Mouse (Mus musculus): ENCODE measurements around the gene Fam198b. TPM values are rescaled to one million over a fixed set of nuclear protein-coding genes. Genes with fewer than 3 reads are reported as not detected.

Fam198b gene
- polyA plus RNA-seq, 1 experiment: 2.1 TPM

DNA sequence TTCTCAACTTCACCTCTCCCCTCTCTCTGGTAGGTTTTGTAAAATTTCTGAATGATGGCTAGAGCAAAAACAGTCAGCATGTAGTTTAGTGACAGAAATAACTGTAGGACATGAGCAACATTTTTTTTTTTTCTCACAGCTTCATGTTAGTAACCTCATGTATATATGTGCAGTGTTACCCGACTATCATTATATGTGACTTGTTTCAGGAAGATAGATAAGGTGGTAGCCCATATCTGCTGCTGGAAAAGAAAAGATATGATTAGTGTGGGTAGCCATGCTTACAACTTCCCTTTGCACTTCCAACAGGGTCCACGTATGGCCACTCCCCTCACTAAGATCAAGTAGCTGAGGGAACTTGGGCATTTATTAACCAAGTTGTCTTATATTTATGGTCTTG is 86.2 kb downstream of the Fam198b start:
- H3K27ac ChIP-seq (ENCODE audit: insufficient read depth, low read length): no peak overlapping the region
- H3K36me3 ChIP-seq (ENCODE audit: control insufficient read depth, insufficient read depth, low read length): no peaks in the 10 kb centered on the region
- 65% methylated on average over 2 of the region's 2 CpGs for WGBS
- no peak for DNase-seq (ENCODE audit: low read depth in 1 of 2, low spot score in 2 of 2)
- no peaks in the 10 kb centered on the region for H3K27me3 ChIP-seq (ENCODE audit: control insufficient read depth, insufficient read depth, low read length)
- TF ChIP-seq CTCF (IDR thresholded peaks at IDR 0.05; ENCODE audit: extremely low read depth, insufficient read depth, insufficient read length, insufficient replicate concordance) (no peak), POLR2A (IDR thresholded peaks at IDR 0.05; ENCODE audit: low read depth, low read length) (no peak)
- H3K4me1 ChIP-seq (ENCODE audit: control insufficient read depth, insufficient read depth, insufficient read length): no peaks in the 10 kb centered on the region
- H3K4me3 ChIP-seq (ENCODE audit: extremely low read depth, insufficient read depth, insufficient read length): no peak overlapping the region

DNA sequence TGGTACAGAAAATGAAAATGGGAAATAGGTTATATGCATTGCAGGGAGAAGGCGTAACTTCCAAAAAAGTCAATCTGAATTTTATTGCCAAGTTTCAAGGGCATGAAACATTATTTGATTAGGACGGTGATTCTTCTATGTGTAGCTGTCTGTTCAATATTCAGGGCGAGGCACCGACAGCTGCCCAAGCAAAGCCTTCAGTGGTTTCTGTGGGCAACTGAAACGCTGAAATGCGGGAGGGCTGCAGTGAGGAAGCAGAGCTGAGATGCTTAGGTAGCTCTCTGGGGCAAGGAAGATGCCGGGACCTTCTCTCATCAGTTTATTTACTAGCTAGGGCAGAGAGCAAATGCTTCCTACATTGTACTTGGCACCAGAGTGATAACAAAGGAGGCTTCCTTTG is 87.2 kb downstream of the Fam198b start:
- Histone ChIP-seq H3K4me3 (ENCODE audit: extremely low read depth, insufficient read depth, insufficient read length) (no peak overlapping the region), H3K27ac (ENCODE audit: insufficient read depth, low read length) (no peak overlapping the region), H3K27me3 (ENCODE audit: control insufficient read depth, insufficient read depth, low read length) (no peaks in the 10 kb centered on the region), H3K36me3 (ENCODE audit: control insufficient read depth, insufficient read depth, low read length) (no peaks in the 10 kb centered on the region), H3K4me1 (ENCODE audit: control insufficient read depth, insufficient read depth, insufficient read length) (no peaks in the 10 kb centered on the region)
- TF ChIP-seq POLR2A (IDR thresholded peaks at IDR 0.05; ENCODE audit: low read depth, low read length): no peak
- TF ChIP-seq CTCF (IDR thresholded peaks at IDR 0.05; ENCODE audit: extremely low read depth, insufficient read depth, insufficient read length, insufficient replicate concordance): no peak
- DNase-seq (ENCODE audit: low read depth in 1 of 2, low spot score in 2 of 2): no peak
- 48% methylated on average over 7 of the region's 7 CpGs for WGBS

DNA sequence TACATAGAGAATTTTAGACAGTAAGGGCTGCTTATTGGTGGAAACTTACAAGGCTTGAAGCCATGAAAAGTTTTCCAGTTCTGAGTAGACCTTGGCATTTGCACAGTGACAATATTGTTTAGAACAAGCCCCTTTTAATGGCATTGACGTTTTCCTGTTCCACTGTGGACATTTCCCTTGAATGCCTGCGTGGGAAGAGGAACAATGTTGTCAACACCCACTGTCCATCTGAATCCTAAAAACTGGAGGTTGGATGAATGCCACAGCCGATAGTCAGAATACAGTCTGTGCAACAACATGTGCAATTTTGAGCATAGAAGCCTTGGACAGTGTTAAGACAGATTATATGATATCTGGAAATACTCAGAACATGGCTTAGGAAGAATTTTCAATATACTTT is 92.5 kb downstream of the Fam198b start:
- Histone ChIP-seq H3K36me3 (ENCODE audit: control insufficient read depth, insufficient read depth, low read length) (no peaks in the 10 kb centered on the region), H3K4me1 (ENCODE audit: control insufficient read depth, insufficient read depth, insufficient read length) (no peaks in the 10 kb centered on the region), H3K27me3 (ENCODE audit: control insufficient read depth, insufficient read depth, low read length) (no peaks in the 10 kb centered on the region), H3K4me3 (ENCODE audit: extremely low read depth, insufficient read depth, insufficient read length) (no peak overlapping the region), H3K27ac (ENCODE audit: insufficient read depth, low read length) (no peak overlapping the region)
- WGBS: 73% methylated on average over 3 of the region's 3 CpGs
- TF ChIP-seq POLR2A (IDR thresholded peaks at IDR 0.05; ENCODE audit: low read depth, low read length): no peak
- no peak for TF ChIP-seq CTCF (IDR thresholded peaks at IDR 0.05; ENCODE audit: extremely low read depth, insufficient read depth, insufficient read length, insufficient replicate concordance)
- no peak for DNase-seq (ENCODE audit: low read depth in 1 of 2, low spot score in 2 of 2)

DNA sequence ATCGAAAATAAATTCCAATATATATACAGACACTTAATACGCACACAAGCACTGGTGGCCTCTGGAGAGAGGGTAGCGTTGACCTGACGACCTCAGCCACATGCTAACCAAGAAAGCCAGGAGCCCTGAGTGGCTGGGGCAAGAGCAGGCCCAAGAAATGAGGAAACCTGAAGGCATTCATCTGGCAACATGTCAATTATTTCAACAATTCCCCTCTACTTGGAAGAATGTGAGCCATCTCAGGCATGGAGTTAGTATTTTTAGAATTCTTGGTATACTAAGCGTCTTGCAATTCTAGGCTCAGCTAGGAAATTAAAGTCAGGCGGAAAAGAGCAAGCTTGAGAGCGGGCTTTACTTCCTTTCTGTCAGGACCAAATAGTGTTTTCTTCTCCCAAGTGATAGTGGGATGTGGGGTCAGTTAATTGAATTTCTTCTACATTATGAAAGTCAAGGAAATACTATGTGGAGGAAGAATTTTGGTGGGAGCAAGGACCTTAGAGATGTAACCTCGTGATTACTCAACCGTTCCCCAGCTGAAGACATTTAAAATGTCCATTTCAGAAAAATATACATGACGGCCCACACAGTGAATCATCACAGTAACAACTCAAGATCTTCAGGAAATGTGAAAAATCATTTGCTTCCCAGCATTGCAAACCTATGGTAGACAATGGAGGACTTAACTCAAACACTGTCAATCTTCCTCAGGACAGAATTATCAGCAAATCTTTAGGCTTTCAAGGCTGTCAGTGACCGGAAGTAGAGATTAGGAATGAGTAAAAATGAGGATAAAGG is 93.5 kb downstream of the Fam198b start:
- Histone ChIP-seq H3K27ac (ENCODE audit: insufficient read depth, low read length) (no peak overlapping the region; the same call in 1 of the 2 replicates), H3K4me3 (ENCODE audit: extremely low read depth, insufficient read depth, insufficient read length) (no peak overlapping the region), H3K4me1 (ENCODE audit: control insufficient read depth, insufficient read depth, insufficient read length) (no peaks in the 10 kb centered on the region), H3K36me3 (ENCODE audit: control insufficient read depth, insufficient read depth, low read length) (no peaks in the 10 kb centered on the region), H3K27me3 (ENCODE audit: control insufficient read depth, insufficient read depth, low read length) (no peaks in the 10 kb centered on the region)
- DNase-seq (ENCODE audit: low read depth in 1 of 2, low spot score in 2 of 2): no peak
- WGBS: 58% methylated on average over 11 of the region's 11 CpGs
- TF ChIP-seq POLR2A (IDR thresholded peaks at IDR 0.05; ENCODE audit: low read depth, low read length): no peak
- TF ChIP-seq CTCF (IDR thresholded peaks at IDR 0.05; ENCODE audit: extremely low read depth, insufficient read depth, insufficient read length, insufficient replicate concordance): no peak

DNA sequence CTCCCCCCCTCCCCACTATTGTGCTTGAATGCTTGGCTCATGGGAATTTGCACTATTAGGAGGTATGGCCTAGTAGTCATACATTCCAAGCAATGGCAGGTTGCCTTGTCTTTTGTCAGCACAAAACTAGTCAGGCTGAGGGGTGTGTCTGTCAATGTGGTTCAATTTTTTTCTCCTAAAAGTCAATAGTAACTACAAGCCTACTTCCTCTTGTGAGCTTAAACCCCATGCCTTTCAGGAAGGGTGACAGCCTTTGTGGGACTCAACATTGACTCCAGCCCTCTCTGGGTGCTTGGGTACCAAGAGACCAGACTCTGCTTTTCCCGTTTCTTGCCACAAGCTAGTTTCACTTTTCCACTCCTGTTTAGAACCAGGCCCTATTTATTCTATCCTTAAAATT is 96.4 kb downstream of the Fam198b start:
- no peaks in the 10 kb centered on the region for H3K36me3 ChIP-seq (ENCODE audit: control insufficient read depth, insufficient read depth, low read length)
- no peaks in the 10 kb centered on the region for H3K27me3 ChIP-seq (ENCODE audit: control insufficient read depth, insufficient read depth, low read length)
- no peak overlapping the region for H3K4me3 ChIP-seq (ENCODE audit: extremely low read depth, insufficient read depth, insufficient read length)
- H3K27ac ChIP-seq (ENCODE audit: insufficient read depth, low read length): no peak overlapping the region
- TF ChIP-seq POLR2A (IDR thresholded peaks at IDR 0.05; ENCODE audit: low read depth, low read length) (no peak), CTCF (IDR thresholded peaks at IDR 0.05; ENCODE audit: extremely low read depth, insufficient read depth, insufficient read length, insufficient replicate concordance) (no peak)
- WGBS: 22% methylated on average over 1 of the region's 1 CpGs
- no peak for DNase-seq (ENCODE audit: low read depth in 1 of 2, low spot score in 2 of 2)
- no peaks in the 10 kb centered on the region for H3K4me1 ChIP-seq (ENCODE audit: control insufficient read depth, insufficient read depth, insufficient read length)

DNA sequence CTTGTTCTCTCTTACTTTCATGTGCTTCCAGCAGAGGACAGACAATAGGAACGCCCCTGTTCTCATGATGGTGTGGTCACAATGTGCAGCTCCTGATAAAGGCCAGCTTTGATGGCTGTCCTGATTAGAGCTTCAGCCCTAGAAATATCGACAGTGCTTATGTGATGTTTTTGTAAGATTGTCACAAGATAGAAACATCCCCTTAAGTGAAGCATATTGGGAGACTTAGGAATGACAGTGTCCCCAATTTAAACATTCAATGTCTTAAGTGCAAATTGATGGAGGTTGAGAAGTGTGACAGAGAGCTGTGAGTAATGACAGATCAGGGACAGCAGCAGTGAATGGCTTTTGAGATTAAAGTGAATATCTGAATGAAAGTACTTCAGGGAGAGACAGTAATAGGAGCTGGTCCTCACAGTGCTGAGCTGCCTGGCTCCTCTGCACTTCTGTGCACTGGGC is 99.7 kb downstream of the Fam198b start:
- TF ChIP-seq POLR2A (IDR thresholded peaks at IDR 0.05; ENCODE audit: low read depth, low read length): no peak
- TF ChIP-seq CTCF (IDR thresholded peaks at IDR 0.05; ENCODE audit: extremely low read depth, insufficient read depth, insufficient read length, insufficient replicate concordance): no peak
- no peak overlapping the region for H3K27ac ChIP-seq (ENCODE audit: insufficient read depth, low read length)
- H3K36me3 ChIP-seq (ENCODE audit: control insufficient read depth, insufficient read depth, low read length): no peaks in the 10 kb centered on the region
- no peak for DNase-seq (ENCODE audit: low read depth in 1 of 2, low spot score in 2 of 2)
- H3K27me3 ChIP-seq (ENCODE audit: control insufficient read depth, insufficient read depth, low read length): no peaks in the 10 kb centered on the region
- H3K4me1 ChIP-seq (ENCODE audit: control insufficient read depth, insufficient read depth, insufficient read length): no peaks in the 10 kb centered on the region
- H3K4me3 ChIP-seq (ENCODE audit: extremely low read depth, insufficient read depth, insufficient read length): no peak overlapping the region
- 61% methylated on average over 2 of the region's 2 CpGs for WGBS

DNA sequence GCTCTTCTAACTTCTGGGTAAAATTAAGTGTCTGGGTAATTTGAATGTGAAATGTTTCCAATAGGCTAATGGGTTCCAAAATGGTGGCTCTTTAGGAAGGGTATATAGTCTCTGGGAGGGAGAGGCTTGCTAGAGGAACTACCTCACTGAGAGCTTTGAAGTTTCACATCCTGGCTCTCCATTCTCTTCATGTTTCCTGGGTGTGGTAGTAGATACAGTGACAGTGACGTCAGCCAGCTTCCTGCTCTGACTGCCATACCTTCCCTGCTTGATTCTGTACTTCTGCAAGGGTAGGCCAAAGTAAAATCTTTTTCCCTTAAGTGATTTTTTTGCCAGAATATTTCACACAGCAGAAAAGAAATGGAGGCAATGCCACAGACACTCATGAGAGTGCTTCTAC is 100.2 kb downstream of the Fam198b start:
- TF ChIP-seq CTCF (IDR thresholded peaks at IDR 0.05; ENCODE audit: extremely low read depth, insufficient read depth, insufficient read length, insufficient replicate concordance) (no peak), POLR2A (IDR thresholded peaks at IDR 0.05; ENCODE audit: low read depth, low read length) (no peak)
- no peak for DNase-seq (ENCODE audit: low read depth in 1 of 2, low spot score in 2 of 2)
- 3% methylated on average over 1 of the region's 1 CpGs for WGBS
- Histone ChIP-seq H3K4me3 (ENCODE audit: extremely low read depth, insufficient read depth, insufficient read length) (no peak overlapping the region), H3K27me3 (ENCODE audit: control insufficient read depth, insufficient read depth, low read length) (no peaks in the 10 kb centered on the region), H3K36me3 (ENCODE audit: control insufficient read depth, insufficient read depth, low read length) (no peaks in the 10 kb centered on the region), H3K4me1 (ENCODE audit: control insufficient read depth, insufficient read depth, insufficient read length) (no peaks in the 10 kb centered on the region), H3K27ac (ENCODE audit: insufficient read depth, low read length) (no peak overlapping the region)

All from spleen, adult 2 months (tissue).